Mouse (Mus musculus) heart, adult 18-20 months (tissue): ENCODE measurements around the gene Srp9. TPM values are rescaled to one million over a fixed set of nuclear protein-coding genes. Genes with fewer than 3 reads are reported as not detected.

Experiments
- DNase-seq, 2 experiments: peaks; one replicate each; pipeline ENCODE4 v3.0.0; 2021 to 2022; ENCODE audit warnings: mixed read lengths in 1 of 2
- long read RNA-seq, 2 experiments: library from polyadenylated mRNA; stranded (forward); transcript quantifications; one replicate each; pipeline ENCODE4 v2.0.0; 2021
- total RNA-seq, 2 experiments: library from RNA; stranded (reverse); gene quantifications; 2 replicates each; pipeline ENCODE4 v1.2.3; 2021

Gene Srp9
- total RNA-seq, result 10 to 100 TPM; 49.4 to 52.0 TPM
- long read RNA-seq, experiment 1, transcript Srp9-201 (3 exons, 1,367 nt), result major isoform, 110 of 121 reads
- long read RNA-seq, experiment 1, transcript Srp9-202 (2 exons, 823 nt), result minor isoform, 7 of 121 reads
- long read RNA-seq, experiment 1, partial matches to known transcripts, result 1 of 121 reads
- long read RNA-seq, experiment 1, other reads (novel, unspliced or antisense), result 0 of 121 reads
- long read RNA-seq, experiment 2, transcript Srp9-201 (3 exons, 1,367 nt), result major isoform, 60 of 70 reads
- long read RNA-seq, experiment 2, partial matches to known transcripts, result 1 of 70 reads
- long read RNA-seq, experiment 2, other reads (novel, unspliced or antisense), result 2 of 70 reads

GRCm38 (mm10) chr1:182124506-182124905 lies at the start of gene Srp9:
Srp9 (plus strand) TSS chr1:182124737.
- peak; percentile 98 for DNase-seq

GRCm38 (mm10) chr1:182081744-182082419 lies 42.7 kb upstream of the Srp9 start:
- peak; percentile 70 to 71 for DNase-seq

- no peak for DNase-seq
Measured at GRCm38 (mm10) chr1:182083459-182083858, 41.1 kb upstream of the Srp9 start.

- no peak for DNase-seq
Measured at GRCm38 (mm10) chr1:182086759-182087158, 37.8 kb upstream of the Srp9 start.

GRCm38 (mm10) chr1:182087351-182087750 lies 37.2 kb upstream of the Srp9 start:
- DNase-seq, result no peak

GRCm38 (mm10) chr1:182087753-182088633 lies 36.5 kb upstream of the Srp9 start:
- DNase-seq, result peak; percentile 64 to 65

- DNase-seq, result peak; percentile 66 to 72
Measured at GRCm38 (mm10) chr1:182088844-182089418, 35.6 kb upstream of the Srp9 start.

- peak in 1 of 2 experiments; percentile 36 for DNase-seq
Measured at GRCm38 (mm10) chr1:182089600-182090297, 34.8 kb upstream of the Srp9 start.

GRCm38 (mm10) chr1:182090298-182090677 lies 34.2 kb upstream of the Srp9 start:
- DNase-seq, result peak; percentile 36 to 48

GRCm38 (mm10) chr1:182091261-182091660 lies 33.3 kb upstream of the Srp9 start:
- DNase-seq, result no peak

GRCm38 (mm10) chr1:182091746-182092412 lies 32.7 kb upstream of the Srp9 start:
- DNase-seq, result no peak

GRCm38 (mm10) chr1:182092413-182092800 lies 32.1 kb upstream of the Srp9 start:
- DNase-seq, result no peak

GRCm38 (mm10) chr1:182093407-182093806 lies 31.1 kb upstream of the Srp9 start:
- DNase-seq, result peak in 1 of 2 experiments; percentile 29

- no peak for DNase-seq
Measured at GRCm38 (mm10) chr1:182094473-182095136, 29.9 kb upstream of the Srp9 start.

GRCm38 (mm10) chr1:182095240-182095741 lies 29.2 kb upstream of the Srp9 start:
- peak in 1 of 2 experiments; percentile 33 for DNase-seq

- DNase-seq, result no peak
Measured at GRCm38 (mm10) chr1:182096707-182097106, 27.8 kb upstream of the Srp9 start.

GRCm38 (mm10) chr1:182099062-182099461 lies 25.5 kb upstream of the Srp9 start:
- DNase-seq, result peak in 1 of 2 experiments; percentile 45

GRCm38 (mm10) chr1:182100403-182100802 lies 24.1 kb upstream of the Srp9 start:
- no peak for DNase-seq

- no peak for DNase-seq
Measured at GRCm38 (mm10) chr1:182101468-182101867, 23.1 kb upstream of the Srp9 start.

GRCm38 (mm10) chr1:182102706-182103105 lies 21.8 kb upstream of the Srp9 start:
- peak in 1 of 2 experiments; percentile 52 for DNase-seq
